Mouse (Mus musculus) embryonic facial prominence, embryonic 10.5 days (tissue): Measurements from ENCODE around the gene Lamp1. TPM values are rescaled to one million over a fixed set of nuclear protein-coding genes. Genes with fewer than 3 reads are reported as not detected.

Source experiments
- microRNA counts: library from miRNA; unstranded; fragments of <30 nt; microRNA quantifications from one replicate; lab custom pipeline; 2017
- microRNA-seq: library from miRNA; unstranded; fragments of <30 nt; microRNA quantifications from one replicate; pipeline ENCODE4, GENCODE M21; 2017
- polyA plus RNA-seq: library from polyadenylated mRNA; unstranded; fragments of >200 nt; fragmentation: Nextera tagmentation; extraction: Ambion mirVana; gene quantifications from 2 replicates; pipeline ENCODE4 v1.2.1, GENCODE M21; 2016

Lamp1 gene
- polyA plus RNA-seq, 1 experiment from 2014 or later, result 183 TPM

MicroRNAs within 50 kb of the gene (microRNA counts, 519-probe panel; counts per million panel counts)
- 3,108 counts per million, percentile 70 among the panel's probes with 10 or more counts for microRNA mmu-miR-1968 (lab: Ali Mortazavi, UCI)

Small RNA genes lying within 50 kb of the gene (microRNA-seq; reads per million reads assigned to microRNA genes)
- 21.0 reads per million, percentile 30 among the genes with 10 or more reads in this experiment for gene Mir1968
- not detected for gene Mir7065

Other genes starting within 250 kb of the Lamp1 start
- gene F7, start 133.1 kb upstream of the Lamp1 start, polyA plus RNA-seq, result 0.13 and 0.15 TPM in 2 replicates
- gene F10, start 121.9 kb upstream of the Lamp1 start, polyA plus RNA-seq, result 0.91 and 0.97 TPM in 2 replicates
- gene Proz, start 98.2 kb upstream of the Lamp1 start, polyA plus RNA-seq, result 0.20 and 0.24 TPM in 2 replicates
- 57.8 and 59.2 TPM in 2 replicates for gene Pcid2, start 53.7 kb upstream of the Lamp1 start, polyA plus RNA-seq
- gene Cul4a, start 53.5 kb upstream of the Lamp1 start, polyA plus RNA-seq, result 90.3 and 96.0 TPM in 2 replicates
- gene Grtp1, start 41.5 kb downstream of the Lamp1 start, polyA plus RNA-seq, result 15.3 and 15.4 TPM in 2 replicates
- 0.39 and 0.70 TPM in 2 replicates for gene Adprhl1, start 95.0 kb downstream of the Lamp1 start, polyA plus RNA-seq
- gene Dcun1d2, start 129.0 kb downstream of the Lamp1 start, polyA plus RNA-seq, result 22.5 and 23.7 TPM in 2 replicates
- 33.7 and 37.8 TPM in 2 replicates for gene Tmco3, start 129.0 kb downstream of the Lamp1 start, polyA plus RNA-seq
- 182 and 193 TPM in 2 replicates for gene Tfdp1, start 179.6 kb downstream of the Lamp1 start, polyA plus RNA-seq
- gene Atp4b, start 237.7 kb downstream of the Lamp1 start, polyA plus RNA-seq, result not detected in 2 replicates
- 0.02 and 0.03 TPM in 2 replicates for gene Grk1, start 245.9 kb downstream of the Lamp1 start, polyA plus RNA-seq